ENCODE assay signal across 23 mouse cellular contexts in the genomic region with DNA sequence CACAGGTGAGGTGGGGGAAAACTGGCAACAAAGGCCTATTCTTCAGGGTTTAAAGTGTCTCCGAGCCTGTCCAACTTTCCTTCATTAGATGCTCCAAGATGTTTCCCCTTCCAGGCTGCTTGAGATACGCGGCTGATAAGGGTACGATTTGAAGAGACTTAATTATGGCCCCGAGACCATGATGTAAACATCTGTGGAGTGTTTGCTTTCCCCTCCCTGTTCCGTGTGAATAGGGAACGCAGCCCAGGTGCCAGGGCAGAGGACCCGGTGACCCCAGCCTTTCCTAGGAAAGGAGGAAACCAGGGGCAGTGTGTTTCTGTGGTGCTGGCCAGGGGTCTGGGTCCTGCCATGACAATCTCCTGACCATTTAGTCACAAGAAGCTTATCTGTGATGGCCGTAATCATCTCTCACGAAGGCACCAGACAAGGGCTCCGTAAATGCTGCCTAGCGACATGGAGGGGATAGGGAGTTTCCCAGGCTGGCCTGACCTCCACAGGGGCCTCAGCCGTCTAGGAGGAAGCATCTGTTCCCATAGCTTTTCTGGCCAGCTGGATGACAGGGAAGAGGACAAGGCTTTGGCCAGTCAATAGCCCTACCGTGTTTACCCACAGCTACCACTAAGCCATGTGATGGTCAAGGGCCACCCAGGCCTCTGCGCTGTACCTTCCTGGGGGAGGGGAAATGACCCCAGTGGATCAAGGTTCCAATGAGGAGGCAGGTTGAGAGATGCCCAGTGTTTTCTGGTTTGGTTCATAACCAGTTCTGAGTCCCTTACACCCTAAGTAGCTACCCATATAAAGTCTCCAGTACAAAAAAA. TPM values are rescaled to one million over a fixed set of nuclear protein-coding genes. Genes with fewer than 3 reads are reported as not detected.
A peak's percentile ranks its signal among the peaks of the same experiment; 100 is the strongest.
DNase-seq lines count a peak whose midpoint lies in the region; ATAC-seq and TF ChIP-seq lines count a peak whose summit lies in the region.
"Had no signal": no experiment of that assay in that cellular context is flagged by ENCODE, and none has a peak within 500 bp of the region (broad histone marks: within the 10 kb centered on the region; RNA-seq: fewer than 3 reads in every experiment).

No protein-coding gene starts in this region.

- H3K27ac ChIP-seq in intestine, embryonic 15.5 days = no peak overlapping the region
- H3K27ac ChIP-seq in intestine, postnatal 0 days (ENCODE audit: low read depth, low read length) = no peak overlapping the region
- peak overlapping the region; percentile 3; the same call in 1 of the 2 replicates for H3K27ac ChIP-seq in midbrain, embryonic 10.5 days (replicated peaks)
- no peak overlapping the region for H3K27ac ChIP-seq in midbrain, postnatal 0 days (ENCODE audit: low read depth, low read length)
- H3K27ac ChIP-seq in liver, embryonic 14.5 days = no peak overlapping the region
- H3K27ac ChIP-seq: embryonic facial prominence, embryonic 15.5 days; heart, embryonic 10.5 days; hindbrain, embryonic 15.5 days; lung, embryonic 15.5 days; neural tube, embryonic 13.5 days had no signal

- no peak for TF ChIP-seq CTCF in intestine, postnatal 0 days (IDR thresholded peaks at IDR 0.05; ENCODE audit: low read depth)
- no peak for TF ChIP-seq CTCF in midbrain, postnatal 0 days (IDR thresholded peaks at IDR 0.05)
- TF ChIP-seq CTCF in liver, embryonic 14.5 days (IDR thresholded peaks at IDR 0.05; ENCODE audit: low read depth) = no peak

- TF ChIP-seq EP300 in liver, embryonic 14.5 days (IDR thresholded peaks at IDR 0.05; ENCODE audit: low read depth) = no peak

- 22% methylated on average over 15 of the region's 15 CpGs for WGBS in intestine, embryonic 15.5 days
- 28% methylated on average over 15 of the region's 15 CpGs for WGBS in intestine, postnatal 0 days
- 82% methylated on average over 15 of the region's 15 CpGs for WGBS in midbrain, embryonic 10.5 days
- WGBS in midbrain, postnatal 0 days = 83% methylated on average over 15 of the region's 15 CpGs
- 59% methylated on average over 15 of the region's 15 CpGs for WGBS in liver, embryonic 14.5 days (ENCODE audit: insufficient replicate concordance)

- peaks cover 5% of the 10 kb centered on the region for H3K4me1 ChIP-seq in intestine, embryonic 15.5 days (replicated peaks)
- no peaks in the 10 kb centered on the region for H3K4me1 ChIP-seq in intestine, postnatal 0 days (replicated peaks; ENCODE audit: control insufficient read depth, insufficient read depth, low read length)
- peaks cover 12% of the 10 kb centered on the region for H3K4me1 ChIP-seq in midbrain, embryonic 10.5 days
- no peaks in the 10 kb centered on the region for H3K4me1 ChIP-seq in midbrain, postnatal 0 days (ENCODE audit: insufficient read depth, low read length)
- H3K4me1 ChIP-seq in liver, embryonic 14.5 days (replicated peaks; ENCODE audit: control insufficient read depth in 2 of 2, insufficient read depth in 2 of 2, low read length in 1 of 2) = peaks cover 0 to 32% of the 10 kb centered on the region in 2 experiments; a peak in 2 of 4 replicates
- H3K4me1 ChIP-seq: hindbrain, embryonic 15.5 days had no signal

- H3K4me3 ChIP-seq in intestine, embryonic 15.5 days (replicated peaks) = no peak overlapping the region
- no peak overlapping the region for H3K4me3 ChIP-seq in intestine, postnatal 0 days (ENCODE audit: low read depth, low read length)
- H3K4me3 ChIP-seq in midbrain, embryonic 10.5 days = no peak overlapping the region
- H3K4me3 ChIP-seq in midbrain, postnatal 0 days (ENCODE audit: low read depth, low read length) = no peak overlapping the region
- no peak overlapping the region for H3K4me3 ChIP-seq in liver, embryonic 14.5 days (ENCODE audit: insufficient read depth in 1 of 2, low read depth in 2 of 2, low read length in 2 of 2)
- H3K4me3 ChIP-seq: embryonic facial prominence, embryonic 15.5 days; heart, embryonic 10.5 days; hindbrain, embryonic 15.5 days; lung, embryonic 15.5 days; megakaryocyte, embryonic 14.5 days; myocyte; neural tube, embryonic 13.5 days had no signal

- no peak for DNase-seq in midbrain, embryonic 10.5 days (ENCODE audit: low spot score)
- no peak for DNase-seq in midbrain, postnatal 0 days (ENCODE audit: low spot score)
- DNase-seq in liver, embryonic 14.5 days (ENCODE audit: low read depth in 3 of 3, low spot score in 3 of 3) = peak in 1 of 3 experiments; percentile 36
- DNase-seq in yolk sac, embryonic 10.5 days (ENCODE audit: low spot score) = peak; percentile 54
- DNase-seq: adrenal gland, postnatal 10 days; cerebellum, adult 8-10 months; left cerebral cortex, postnatal 4 days; midbrain, embryonic 14.5 days; retina, postnatal 1 day; right cerebral cortex, postnatal 4 days had no signal

- H3K9me3 ChIP-seq in intestine, embryonic 15.5 days = no peaks in the 10 kb centered on the region
- no peaks in the 10 kb centered on the region for H3K9me3 ChIP-seq in intestine, postnatal 0 days (ENCODE audit: control insufficient read depth)
- H3K9me3 ChIP-seq in midbrain, embryonic 10.5 days (replicated peaks) = no peaks in the 10 kb centered on the region
- H3K9me3 ChIP-seq in midbrain, postnatal 0 days (ENCODE audit: low read length) = no peaks in the 10 kb centered on the region
- no peaks in the 10 kb centered on the region for H3K9me3 ChIP-seq in liver, embryonic 14.5 days (ENCODE audit: control insufficient read depth, low read length)
- H3K9me3 ChIP-seq: embryonic facial prominence, embryonic 15.5 days; heart, embryonic 10.5 days; hindbrain, embryonic 15.5 days; lung, embryonic 15.5 days; megakaryocyte, embryonic 14.5 days; neural tube, embryonic 13.5 days had no signal

- H3K27me3 ChIP-seq in intestine, embryonic 15.5 days (replicated peaks) = no peaks in the 10 kb centered on the region
- H3K27me3 ChIP-seq in intestine, postnatal 0 days (replicated peaks; ENCODE audit: control insufficient read depth, insufficient read depth, low read length) = no peaks in the 10 kb centered on the region
- H3K27me3 ChIP-seq in midbrain, embryonic 10.5 days (ENCODE audit: low read depth, poor library complexity, severe bottlenecking) = no peaks in the 10 kb centered on the region
- no peaks in the 10 kb centered on the region for H3K27me3 ChIP-seq in midbrain, postnatal 0 days (ENCODE audit: insufficient read depth, low read length)
- H3K27me3 ChIP-seq in liver, embryonic 14.5 days (ENCODE audit: control insufficient read depth, insufficient read depth, low read length) = no peaks in the 10 kb centered on the region
- H3K27me3 ChIP-seq: embryonic facial prominence, embryonic 15.5 days; hindbrain, embryonic 15.5 days; lung, embryonic 15.5 days; neural tube, embryonic 13.5 days had no signal

- H3K9ac ChIP-seq in intestine, embryonic 15.5 days = no peak overlapping the region
- H3K9ac ChIP-seq in intestine, postnatal 0 days (ENCODE audit: low read depth, low read length) = no peak overlapping the region
- H3K9ac ChIP-seq in midbrain, postnatal 0 days (replicated peaks; ENCODE audit: low read length, poor library complexity, severe bottlenecking) = no peak overlapping the region
- H3K9ac ChIP-seq in liver, embryonic 14.5 days (replicated peaks) = no peak overlapping the region
- H3K9ac ChIP-seq: embryonic facial prominence, embryonic 15.5 days; hindbrain, embryonic 15.5 days; lung, embryonic 15.5 days; neural tube, embryonic 13.5 days had no signal

- 0 out of 2 replicates have a peak, but pooled peaks have one; percentile 13 for ATAC-seq in intestine, embryonic 15.5 days
- ATAC-seq in intestine, postnatal 0 days = no peak
- no peak for ATAC-seq in midbrain, postnatal 0 days (ENCODE audit: low FRiP score)
- peak; percentile 78 for ATAC-seq in liver, embryonic 14.5 days (ENCODE audit: insufficient read depth)
- ATAC-seq in cerebellum, adult (ENCODE audit: insufficient number of reproducible peaks, low FRiP score, low TSS enrichment) = no peak
- ATAC-seq in monocyte, adult 5-6 weeks (replicated peaks; ENCODE audit: insufficient number of reproducible peaks, low FRiP score, low TSS enrichment, poor library complexity, severe bottlenecking) = no peak
- ATAC-seq: forebrain, embryonic 14.5 days had no signal

- no peaks in the 10 kb centered on the region for H3K36me3 ChIP-seq in intestine, embryonic 15.5 days
- H3K36me3 ChIP-seq in intestine, postnatal 0 days (ENCODE audit: control insufficient read depth, insufficient read depth) = no peaks in the 10 kb centered on the region
- no peaks in the 10 kb centered on the region for H3K36me3 ChIP-seq in midbrain, embryonic 10.5 days
- no peaks in the 10 kb centered on the region for H3K36me3 ChIP-seq in midbrain, postnatal 0 days (ENCODE audit: insufficient read depth, low read length)
- H3K36me3 ChIP-seq in liver, embryonic 14.5 days (replicated peaks; ENCODE audit: control insufficient read depth, insufficient read depth, low read depth) = no peaks in the 10 kb centered on the region
- H3K36me3 ChIP-seq: embryonic facial prominence, embryonic 15.5 days; heart, embryonic 10.5 days; hindbrain, embryonic 15.5 days; lung, embryonic 15.5 days; neural tube, embryonic 13.5 days had no signal

- H3K4me2 ChIP-seq in intestine, embryonic 15.5 days (replicated peaks) = no peak overlapping the region
- no peak overlapping the region for H3K4me2 ChIP-seq in intestine, postnatal 0 days (replicated peaks; ENCODE audit: low read depth)
- no peak overlapping the region for H3K4me2 ChIP-seq in midbrain, postnatal 0 days (ENCODE audit: low read depth, low read length, poor library complexity, severe bottlenecking)
- no peak overlapping the region for H3K4me2 ChIP-seq in liver, embryonic 14.5 days (ENCODE audit: low read depth)
- H3K4me2 ChIP-seq: embryonic facial prominence, embryonic 15.5 days; hindbrain, embryonic 15.5 days; lung, embryonic 15.5 days; neural tube, embryonic 13.5 days had no signal

RNA-seq across cellular contexts. Expression of a gene that starts 30.7 kb away (rescaled TPM):
- polyA plus RNA-seq in intestine, embryonic 15.5 days (2015; fragmentation: Nextera tagmentation; extraction: Ambion mirVana) = 13.9 and 14.1 TPM in 2 replicates
- polyA plus RNA-seq in intestine, postnatal 0 days (2015; fragmentation: Nextera tagmentation; extraction: Ambion mirVana) = 25.1 and 28.0 TPM in 2 replicates
- polyA plus RNA-seq in midbrain, embryonic 10.5 days (2016; fragmentation: Nextera tagmentation; extraction: Ambion mirVana) = 0.35 and 0.38 TPM in 2 replicates
- total RNA-seq in midbrain, postnatal 0 days (2014; rRNA removed) = 3.9 and 11.3 TPM in 2 replicates
- 0.44 and 0.67 TPM in 2 replicates for polyA plus RNA-seq in midbrain, postnatal 0 days (2015; fragmentation: Nextera tagmentation; extraction: Ambion mirVana)
- polyA plus RNA-seq in liver, embryonic 14.5 days (2012; rRNA removed) = 15.0 and 18.2 TPM in 2 replicates
- polyA plus RNA-seq in liver, embryonic 14.5 days (2014; fragmentation: Nextera tagmentation; extraction: Ambion mirVana) = 6.5 and 7.1 TPM in 2 replicates
- total RNA-seq in monocyte, adult 5-6 weeks (2017) = 9.3 to 16.4 TPM (median 10.3 TPM) in 3 replicates

RNA-seq across cellular contexts. Expression of a gene that starts 36.4 kb away (rescaled TPM):
- polyA plus RNA-seq in intestine, embryonic 15.5 days (2015; fragmentation: Nextera tagmentation; extraction: Ambion mirVana) = 1.6 and 1.7 TPM in 2 replicates
- polyA plus RNA-seq in intestine, postnatal 0 days (2015; fragmentation: Nextera tagmentation; extraction: Ambion mirVana) = 0.34 and 0.42 TPM in 2 replicates
- polyA plus RNA-seq in midbrain, embryonic 10.5 days (2016; fragmentation: Nextera tagmentation; extraction: Ambion mirVana) = 0.17 and 0.35 TPM in 2 replicates
- 37.1 and 39.1 TPM in 2 replicates for total RNA-seq in midbrain, postnatal 0 days (2014; rRNA removed)
- 24.1 and 29.4 TPM in 2 replicates for polyA plus RNA-seq in midbrain, postnatal 0 days (2015; fragmentation: Nextera tagmentation; extraction: Ambion mirVana)
- polyA plus RNA-seq in liver, embryonic 14.5 days (2012; rRNA removed) = 0.22 and 0.27 TPM in 2 replicates
- polyA plus RNA-seq in liver, embryonic 14.5 days (2014; fragmentation: Nextera tagmentation; extraction: Ambion mirVana) = 0.29 and 0.38 TPM in 2 replicates
- total RNA-seq in monocyte, adult 5-6 weeks (2017) = not detected in 3 replicates
- total RNA-seq: hematopoietic stem cell, adult 5-6 weeks had no signal
- polyA plus RNA-seq: myocyte had no signal

Comparison
In these comparisons a context has a peak if more than half of its experiments do, and no peak if none do; other contexts are left out.
1. ATAC-seq: peak in intestine, embryonic 15.5 days (single experiment) and liver, embryonic 14.5 days (single experiment); none in intestine, postnatal 0 days (single experiment), midbrain, postnatal 0 days (single experiment), cerebellum, adult (single experiment) and monocyte, adult 5-6 weeks (single experiment).